Mouse (Mus musculus): ENCODE measurements around the gene Emc9. TPM values are rescaled to one million over a fixed set of nuclear protein-coding genes. Genes with fewer than 3 reads are reported as not detected.
A peak's percentile ranks its signal among the peaks of the same experiment; 100 is the strongest.

Emc9 gene
- total and polyA plus RNA-seq, 3 experiments: 38.7 to 59.4 TPM; not detected in 1

DNA sequence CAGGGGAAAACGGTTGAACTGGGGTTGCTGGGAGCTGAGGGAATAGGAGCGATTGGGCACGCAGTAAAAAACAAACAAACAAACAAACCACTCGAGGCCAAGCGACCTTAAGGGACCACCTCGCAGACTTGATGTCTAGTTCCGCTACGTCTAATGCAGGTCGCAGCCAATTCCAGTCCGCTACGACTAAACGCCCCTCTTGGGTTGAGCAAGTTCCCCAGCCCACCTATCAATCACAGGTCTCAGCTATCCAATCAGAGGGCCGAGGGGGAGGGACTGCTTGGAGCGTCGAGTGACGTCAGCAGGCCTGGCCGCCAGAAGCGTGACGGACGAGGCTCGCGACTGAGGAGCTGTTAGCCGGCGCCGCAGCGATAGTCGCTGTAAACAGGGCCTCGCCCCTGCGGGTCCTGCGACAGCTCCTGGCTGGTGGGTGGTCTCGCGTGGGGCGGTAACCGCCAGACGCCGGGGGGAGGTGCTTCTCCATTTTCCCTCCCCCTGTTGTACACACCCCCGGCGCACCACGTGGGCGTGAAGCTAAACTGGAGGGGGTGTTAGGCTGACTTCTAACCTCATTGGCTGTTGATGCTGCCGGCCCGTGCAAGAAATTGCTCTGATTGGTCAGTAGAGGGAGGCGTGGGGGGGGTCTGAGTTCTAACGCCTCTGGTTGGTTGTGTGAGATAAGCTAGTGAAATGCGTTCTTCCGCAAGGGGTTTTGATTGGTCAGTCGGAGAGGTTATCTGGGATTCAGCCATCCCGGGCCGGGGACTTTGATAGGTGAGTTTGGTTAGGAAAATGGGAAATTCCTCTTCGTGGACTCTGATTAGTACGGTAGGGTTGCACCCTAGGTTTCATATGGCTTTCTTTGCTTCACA lies 24.7 kb downstream of the Emc9 start, which contains the start of gene A730061H03Rik (continued):
- TF ChIP-seq USF2 (IDR thresholded peaks at IDR 0.05; ENCODE audit: borderline replicate concordance in 1 of 2, insufficient read depth in 1 of 2, low read depth in 1 of 2, low read length in 2 of 2) (0 out of 4 replicates have a peak, but pooled peaks of 1 of the 2 experiments have one; percentile 43), GABPA (IDR thresholded peaks at IDR 0.05; ENCODE audit: low read depth, low read length) (no peak), ELF1 (IDR thresholded peaks at IDR 0.05; ENCODE audit: low read depth, low read length) (peak; percentile 81), KAT2A (conservative IDR thresholded peaks at IDR 0.05; ENCODE audit: low read depth, low read length) (peak; percentile 41; the same call in 1 of the 2 replicates), NRF1 (IDR thresholded peaks at IDR 0.05; ENCODE audit: insufficient read depth, low read depth, low read length, poor library complexity, severe bottlenecking) (peak; percentile 29; the same call in 1 of the 2 replicates)

GRCm38 (mm10) chr14:55559799-55560201 lies 25.3 kb downstream of the Emc9 start, which contains the start of gene Dcaf11:
Gene Dcaf11 (plus strand): TSS chr14:55560006.
- peaks cover 7 to 30% of the 10 kb centered on the region in 2 experiments; a peak in 3 of 4 replicates for H3K4me1 ChIP-seq (ENCODE audit: control insufficient read depth in 1 of 2, insufficient read depth in 2 of 2, low read length in 2 of 2)
- peaks cover 0 to 24% of the 10 kb centered on the region in 2 experiments; a peak in 2 of 4 replicates for H3K36me3 ChIP-seq (ENCODE audit: control insufficient read depth in 1 of 2, insufficient read depth in 2 of 2, low read length in 2 of 2)
- no peaks in the 10 kb centered on the region; the same call in none of the 2 replicates for H3K79me2 ChIP-seq (ENCODE audit: control insufficient read depth, insufficient read depth, low read length, poor library complexity)
- DNase-seq (ENCODE audit: low read depth, low spot score): peak; percentile 97
- peak within 1 kb of the TSS; percentile 68 to 81 for H3K4me3 ChIP-seq (ENCODE audit: control insufficient read depth in 1 of 2, insufficient read depth in 1 of 2, low read depth in 2 of 2, low read length in 2 of 2)
- peak within 1 kb of the TSS; percentile 87 for H3K27ac ChIP-seq (ENCODE audit: control insufficient read depth, low read depth, low read length)
- H3K27me3 ChIP-seq (ENCODE audit: control insufficient read depth in 1 of 2, insufficient read depth in 2 of 2, low read length in 2 of 2): no peaks in the 10 kb centered on the region
- H3K9me3 ChIP-seq (replicated peaks; ENCODE audit: insufficient read depth, low read length): no peaks in the 10 kb centered on the region
- peak within 1 kb of the TSS; percentile 75 for H3K9ac ChIP-seq (ENCODE audit: control insufficient read depth, low read depth, low read length, poor library complexity, severe bottlenecking)
- TF ChIP-seq HCFC1 (IDR thresholded peaks at IDR 0.05; ENCODE audit: low read depth, low read length) (peak; percentile 69; the same call in 1 of the 2 replicates), MEF2A (IDR thresholded peaks at IDR 0.05; ENCODE audit: extremely low read depth, insufficient replicate concordance, low read depth, low read length, poor library complexity, severe bottlenecking) (no peak), ZKSCAN1 (IDR thresholded peaks at IDR 0.05; ENCODE audit: low read depth, low read length) (no peak), TAL1 (IDR thresholded peaks at IDR 0.05; ENCODE audit: low read length) (no peak), RCOR1 (IDR thresholded peaks at IDR 0.05; ENCODE audit: low read depth, low read length) (no peak), ZNF384 (IDR thresholded peaks at IDR 0.05; ENCODE audit: low read depth, low read length) (no peak), RAD21 (IDR thresholded peaks at IDR 0.05; ENCODE audit: low read depth, low read length) (no peak), GABPA (IDR thresholded peaks at IDR 0.05; ENCODE audit: low read depth, low read length) (no peak), NRF1 (IDR thresholded peaks at IDR 0.05; ENCODE audit: insufficient read depth, low read depth, low read length, poor library complexity, severe bottlenecking) (peak; percentile 84), CTCF (IDR thresholded peaks at IDR 0.05 in 2 of 3, conservative IDR thresholded peaks at IDR 0.05 in 1 of 3; ENCODE audit: control insufficient read depth in 1 of 3, insufficient read depth in 1 of 3, low read depth in 2 of 3, low read length in 3 of 3, poor library complexity in 1 of 3, severe bottlenecking in 1 of 3) (0 out of 6 replicates have a peak, but pooled peaks of 1 of the 3 experiments have one; percentile 5), ZC3H11A (IDR thresholded peaks at IDR 0.05; ENCODE audit: low read depth, low read length) (no peak), MYC (IDR thresholded peaks at IDR 0.05; ENCODE audit: low read depth, low read length) (no peak), CHD2 (IDR thresholded peaks at IDR 0.05; ENCODE audit: low read length) (no peak), NELFE (IDR thresholded peaks at IDR 0.05; ENCODE audit: low read depth, low read length) (peak; percentile 50), SMC3 (IDR thresholded peaks at IDR 0.05; ENCODE audit: low read depth, low read length) (0 out of 2 replicates have a peak, but pooled peaks have one; percentile 5), POLR2A (IDR thresholded peaks at IDR 0.05; ENCODE audit: control insufficient read depth in 1 of 2, insufficient read depth in 1 of 2, low read depth in 1 of 2, low read length in 2 of 2, poor library complexity in 1 of 2) (peak; percentile 67 to 72), MXI1 (IDR thresholded peaks at IDR 0.05; ENCODE audit: low read depth, low read length) (no peak; the same call in 1 of the 2 replicates), POLR2AphosphoS2 (IDR thresholded peaks at IDR 0.05; ENCODE audit: low read length) (peak; percentile 23; the same call in 1 of the 2 replicates), SIN3A (IDR thresholded peaks at IDR 0.05; ENCODE audit: low read length) (peak; percentile 62; the same call in 1 of the 2 replicates), GATA1 (IDR thresholded peaks at IDR 0.05; ENCODE audit: low read depth, low read length) (no peak), TBP (IDR thresholded peaks at IDR 0.05; ENCODE audit: low read depth, low read length) (no peak), EP300 (IDR thresholded peaks at IDR 0.05; ENCODE audit: low read depth in 1 of 2, low read length in 2 of 2) (no peak; a peak in 1 of 4 replicates), ZMIZ1 (IDR thresholded peaks at IDR 0.05; ENCODE audit: low read depth, low read length) (no peak; the same call in 1 of the 2 replicates), ETS1 (IDR thresholded peaks at IDR 0.05; ENCODE audit: low read depth, low read length) (no peak), KAT2A (conservative IDR thresholded peaks at IDR 0.05; ENCODE audit: low read depth, low read length) (no peak), JUND (IDR thresholded peaks at IDR 0.05; ENCODE audit: low read depth, low read length) (no peak), MAZ (IDR thresholded peaks at IDR 0.05; ENCODE audit: low read depth, low read length) (no peak), ELF1 (IDR thresholded peaks at IDR 0.05; ENCODE audit: low read depth, low read length) (peak; percentile 52; the same call in 1 of the 2 replicates), MAX (IDR thresholded peaks at IDR 0.05; ENCODE audit: low read length) (no peak), BHLHE40 (IDR thresholded peaks at IDR 0.05; ENCODE audit: borderline replicate concordance, low read depth, low read length) (no peak), MYB (IDR thresholded peaks at IDR 0.05; ENCODE audit: low read depth, low read length) (no peak)
